Mouse (Mus musculus) heart, postnatal 0 days (tissue): ENCODE measurements at regions not wholly inside any gene's neighbourhood (a gene's known extent, or its start where the extent isn't known, plus 50 kb on each side); places are given as distances from the start of the nearest gene placed in this dataset.

Experiments used
- ATAC-seq: fragments of 200-750 bp; cut with Nextera tagmentation; 2 replicates; pipeline ENCODE4 v1.8.0; 2017; ENCODE audit warnings: low read depth, moderate number of reproducible peaks, moderate library complexity; ENCODE audit not compliant: insufficient read depth
- DNase-seq: peaks from one replicate; pipeline ENCODE4 v3.0.0-alpha.2; 2016; ENCODE audit warnings: low spot score
- H3K27ac ChIP-seq: fragments of 300-500 bp; sonication (generic); 2 replicates; pipeline ENCODE4 v1.5.1; 2014; ENCODE audit warnings: low read depth, mild to moderate bottlenecking
- H3K27me3 ChIP-seq: fragments of 300-500 bp; sonication (generic); 2 replicates; pipeline ENCODE4 v1.6.1; 2014; ENCODE audit warnings: low read length, mixed read lengths; ENCODE audit not compliant: control insufficient read depth, insufficient read depth
- H3K36me3 ChIP-seq: fragments of 300-500 bp; sonication (generic); replicated peaks from 2 replicates; pipeline ENCODE4 v1.6.1; 2014; ENCODE audit warnings: low read length, mixed read lengths; ENCODE audit not compliant: control insufficient read depth, insufficient read depth
- H3K4me1 ChIP-seq: fragments of 300-500 bp; sonication (generic); 2 replicates; pipeline ENCODE4 v1.6.1; 2014; ENCODE audit warnings: antibody characterized with exemption; ENCODE audit not compliant: control insufficient read depth, insufficient read depth
- H3K4me2 ChIP-seq: fragments of 300-500 bp; sonication (generic); 2 replicates; pipeline ENCODE4 v1.6.1; 2014; ENCODE audit warnings: low read depth, mild to moderate bottlenecking, low read length, moderate library complexity
- H3K4me3 ChIP-seq: fragments of 300-500 bp; sonication (generic); 2 replicates; pipeline ENCODE4 v1.5.1; 2014; ENCODE audit warnings: low read depth, low read length
- H3K9ac ChIP-seq: fragments of 300-500 bp; sonication (generic); replicated peaks from 2 replicates; pipeline ENCODE4 v1.6.1; 2014; ENCODE audit warnings: low read depth, low read length, mixed read lengths
- H3K9me3 ChIP-seq: fragments of 300-500 bp; sonication (generic); replicated peaks from 2 replicates; pipeline ENCODE4 v1.6.1; 2016; ENCODE audit warnings: low read length; ENCODE audit not compliant: control insufficient read depth
- CTCF ChIP-seq: IDR thresholded peaks from 2 replicates; pipeline ENCODE4 v1.5.1; 2016; ENCODE audit warnings: antibody characterized with exemption, control low read depth, low read depth
- EP300 ChIP-seq: IDR thresholded peaks from 2 replicates; pipeline ENCODE4 v1.6.1; 2016; ENCODE audit warnings: antibody characterized with exemption, low read depth
- WGBS: fragments of 180-500 bp; shearing (Covaris S2); extraction: QIAGEN DNeasy Blood & Tissue Kit; methylation state at CpG from one replicate; pipeline ENCODE4 v1.1.7; 2014; 5-methylcytosine and 5-hydroxymethylcytosine counted together

DNA sequence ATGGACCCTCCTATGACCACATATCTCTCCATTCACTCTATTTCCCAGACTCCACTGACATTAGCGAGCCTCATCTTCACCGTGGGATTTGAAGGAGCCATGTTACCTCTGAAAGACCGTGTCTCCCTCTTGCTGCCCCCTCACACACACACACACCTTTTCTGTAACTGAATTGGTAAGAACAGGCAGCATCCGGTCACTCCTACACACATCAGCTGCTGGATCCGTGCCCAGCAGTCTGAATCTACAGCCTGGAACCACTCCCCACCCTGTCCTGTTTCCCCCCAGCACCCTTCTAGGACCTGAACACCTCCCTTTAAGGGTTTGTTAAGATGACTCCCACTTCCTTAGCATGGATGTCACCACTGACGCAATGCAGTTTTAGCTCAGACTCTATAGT lies 229.2 kb downstream of the Setd4 start:
- no peak overlapping the region for H3K9ac ChIP-seq
- no peak overlapping the region for H3K4me2 ChIP-seq
- no peak overlapping the region for H3K27ac ChIP-seq
- no peaks in the 10 kb centered on the region for H3K9me3 ChIP-seq
- WGBS, result 44% methylated on average over 6 of the region's 6 CpGs
- 0 out of 2 replicates have a peak, but pooled peaks cover 6% of the 10 kb centered on the region for H3K4me1 ChIP-seq
- H3K36me3 ChIP-seq, result no peaks in the 10 kb centered on the region
- 0 out of 2 replicates have a peak, but pooled peaks have one; percentile 30 for ATAC-seq
- peaks cover 8% of the 10 kb centered on the region; the same call in 1 of the 2 replicates for H3K27me3 ChIP-seq
- DNase-seq, result no peak
- no peak overlapping the region for H3K4me3 ChIP-seq
- TF ChIP-seq EP300 (no peak), CTCF (no peak)

DNA sequence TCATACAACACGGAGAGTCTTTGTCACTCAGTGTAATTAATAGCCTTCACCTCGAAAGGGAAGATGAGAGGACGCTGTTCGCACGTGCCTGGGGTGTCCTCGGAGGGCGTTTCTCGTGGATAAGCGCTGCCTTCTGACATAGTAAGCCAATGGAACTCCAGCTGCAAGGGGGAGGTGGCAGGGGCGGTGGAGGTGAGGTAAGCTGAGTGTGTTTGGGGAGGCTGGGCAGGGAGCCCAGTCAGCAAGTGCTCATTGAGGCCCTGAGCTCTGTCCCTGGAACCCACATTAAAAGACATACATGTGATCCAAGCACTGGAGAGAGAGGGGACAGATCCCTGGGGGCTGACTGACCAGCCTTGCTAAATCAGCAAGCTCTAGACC lies 234.1 kb downstream of the Setd4 start:
- H3K4me3 ChIP-seq, result no peak overlapping the region
- no peaks in the 10 kb centered on the region for H3K9me3 ChIP-seq
- 0 out of 2 replicates have a peak, but pooled peaks cover 13% of the 10 kb centered on the region for H3K4me1 ChIP-seq
- no peaks in the 10 kb centered on the region for H3K36me3 ChIP-seq
- TF ChIP-seq CTCF, result no peak
- TF ChIP-seq EP300, result no peak
- 40% methylated on average over 10 of the region's 10 CpGs for WGBS
- no peak overlapping the region for H3K9ac ChIP-seq
- H3K27ac ChIP-seq, result no peak overlapping the region
- ATAC-seq (peak; percentile 60), DNase-seq (no peak)
- H3K4me2 ChIP-seq, result 0 out of 2 replicates have a peak overlapping the region, but pooled peaks have one; percentile 8
- H3K27me3 ChIP-seq, result no peaks in the 10 kb centered on the region

DNA sequence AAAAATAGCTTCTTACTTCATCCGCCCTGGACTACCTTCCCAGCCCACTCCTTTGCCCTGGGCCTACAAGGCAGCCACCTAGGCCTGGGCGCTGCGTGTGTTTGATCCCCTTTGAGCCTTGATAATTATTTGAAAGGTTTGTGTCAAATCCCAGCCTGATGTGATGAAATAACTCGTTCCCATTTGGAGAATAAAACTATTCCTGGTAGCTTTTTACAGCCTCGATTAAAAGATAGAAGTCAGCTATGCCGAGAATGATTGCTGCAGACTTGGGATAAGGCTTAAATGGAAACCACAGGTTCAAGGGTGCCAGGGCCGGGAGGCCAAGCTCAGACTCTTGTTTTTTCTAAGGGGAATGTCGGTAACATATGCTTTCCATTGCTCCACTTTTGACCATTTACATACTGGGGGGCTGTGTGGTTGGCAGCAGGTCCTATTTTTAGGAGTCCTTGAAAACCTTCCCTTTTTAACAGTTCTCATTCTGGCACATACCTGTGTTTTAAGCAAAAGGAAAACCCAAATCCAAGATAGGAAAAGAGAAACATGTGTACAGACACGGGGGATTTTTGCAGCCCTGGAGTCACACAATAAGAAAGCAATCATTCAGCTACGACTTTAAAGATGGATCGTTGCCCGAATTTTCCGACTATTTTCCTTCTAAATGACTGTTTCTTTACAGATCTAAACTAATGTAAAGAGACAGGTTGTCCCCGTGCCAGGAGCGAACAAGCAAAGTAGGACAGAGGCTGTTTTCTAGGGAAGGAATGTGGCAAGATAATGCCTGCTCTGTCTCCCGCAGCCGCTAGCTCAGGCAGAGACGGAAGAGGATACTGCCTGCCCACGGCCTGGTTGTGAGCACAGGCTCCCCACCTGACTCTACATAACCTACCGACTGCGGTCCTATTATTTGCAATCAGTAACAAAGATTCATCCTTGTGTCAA lies 234.8 kb downstream of the Setd4 start:
- ATAC-seq (peak; percentile 62; the same call in 1 of the 2 replicates), DNase-seq (no peak)
- 34% methylated on average over 21 of the region's 21 CpGs for WGBS
- H3K4me3 ChIP-seq, result no peak overlapping the region
- H3K27me3 ChIP-seq, result no peaks in the 10 kb centered on the region
- H3K9me3 ChIP-seq, result no peaks in the 10 kb centered on the region
- H3K27ac ChIP-seq, result no peak overlapping the region
- no peak overlapping the region for H3K9ac ChIP-seq
- no peak for TF ChIP-seq CTCF
- TF ChIP-seq EP300, result no peak
- 0 out of 2 replicates have a peak, but pooled peaks cover 13% of the 10 kb centered on the region for H3K4me1 ChIP-seq
- 0 out of 2 replicates have a peak overlapping the region, but pooled peaks have one; percentile 8 for H3K4me2 ChIP-seq
- no peaks in the 10 kb centered on the region for H3K36me3 ChIP-seq

DNA sequence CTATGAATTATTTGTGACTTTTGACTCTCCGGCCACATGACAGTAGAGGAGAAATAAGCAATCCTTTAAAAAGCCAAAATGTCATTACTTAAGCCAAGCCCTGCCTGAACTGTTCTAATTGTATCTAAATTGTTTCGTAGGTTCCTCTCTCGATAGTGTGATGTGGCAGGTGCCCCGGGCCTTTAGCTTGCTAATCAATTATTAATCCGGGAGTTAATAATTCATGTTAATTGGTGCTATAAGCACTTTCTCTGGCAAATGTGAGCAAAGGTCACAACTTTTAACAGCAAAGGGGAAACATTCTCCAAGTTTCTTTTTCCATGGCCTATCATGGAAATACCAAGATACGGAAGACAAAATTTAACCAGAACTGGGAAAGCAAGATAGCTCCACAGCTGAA lies 235.9 kb downstream of the Setd4 start:
- no peaks in the 10 kb centered on the region for H3K27me3 ChIP-seq
- H3K9ac ChIP-seq, result no peak overlapping the region
- 87% methylated on average over 6 of the region's 6 CpGs for WGBS
- no peak for DNase-seq
- H3K9me3 ChIP-seq, result no peaks in the 10 kb centered on the region
- no peak overlapping the region for H3K27ac ChIP-seq
- no peak overlapping the region for H3K4me2 ChIP-seq
- 0 out of 2 replicates have a peak, but pooled peaks cover 13% of the 10 kb centered on the region for H3K4me1 ChIP-seq
- no peaks in the 10 kb centered on the region for H3K36me3 ChIP-seq
- no peak overlapping the region for H3K4me3 ChIP-seq
- TF ChIP-seq EP300 (no peak), CTCF (no peak)
- no peak for ATAC-seq

DNA sequence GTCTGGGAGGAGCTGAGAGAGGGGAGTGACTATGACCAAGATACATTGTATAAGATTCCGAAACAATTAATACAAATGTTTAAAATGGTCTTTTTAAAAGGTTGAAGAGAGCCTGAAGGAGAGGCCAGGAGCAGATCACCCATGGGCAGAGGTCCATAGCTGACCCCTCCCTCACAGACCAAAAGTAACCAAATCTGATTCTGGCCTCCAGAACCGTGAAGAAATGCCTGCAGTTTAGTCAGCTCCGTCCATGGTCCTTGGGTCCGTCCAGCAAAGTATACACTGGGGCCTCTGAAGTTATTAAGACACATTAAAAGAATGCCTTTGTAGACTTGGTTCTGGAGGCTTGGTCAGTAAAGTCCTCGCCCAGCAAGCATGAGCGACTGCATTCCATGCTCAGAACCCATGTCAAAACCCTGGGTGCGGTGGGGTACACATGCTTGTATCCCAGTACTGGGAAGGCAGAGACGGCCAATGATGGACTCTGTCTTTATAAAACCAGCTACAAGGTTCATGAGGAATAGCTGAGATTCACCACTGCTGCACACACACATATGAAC lies 236.5 kb downstream of the Setd4 start:
- Histone ChIP-seq H3K4me2 (no peak overlapping the region), H3K27me3 (no peaks in the 10 kb centered on the region), H3K4me3 (no peak overlapping the region), H3K4me1 (0 out of 2 replicates have a peak, but pooled peaks cover 13% of the 10 kb centered on the region), H3K9ac (no peak overlapping the region), H3K36me3 (no peaks in the 10 kb centered on the region), H3K27ac (no peak overlapping the region), H3K9me3 (no peaks in the 10 kb centered on the region)
- no peak for DNase-seq
- WGBS, result 94% methylated on average over 8 of the region's 8 CpGs
- TF ChIP-seq CTCF (no peak), EP300 (no peak)
- ATAC-seq, result no peak
